Mouse (Mus musculus) cerebellum, postnatal 4 days (tissue): Measurements from ENCODE around the gene Cga.

ENCODE experiments used
- DNase-seq, 2 experiments: peaks; one replicate each; pipeline ENCODE4 v3.0.0; 2022; ENCODE audit warnings: low spot score in 2 of 2, mixed read lengths in 1 of 2

Gene Cga

GRCm38 (mm10) chr4:34893479-34893878 lies at the start of gene Cga:
TSS of gene Cga (plus strand) at chr4:34893779.
- no peak for DNase-seq

GRCm38 (mm10) chr4:34843839-34844238 lies 49.7 kb upstream of the Cga start:
- no peak for DNase-seq

- no peak for DNase-seq
These were observed 45.8 kb upstream of the Cga start for GRCm38 (mm10) chr4:34847679-34848309.

GRCm38 (mm10) chr4:34850156-34850555 lies 43.4 kb upstream of the Cga start:
- DNase-seq: no peak

GRCm38 (mm10) chr4:34852051-34852450 lies 41.5 kb upstream of the Cga start:
- DNase-seq: no peak

GRCm38 (mm10) chr4:34855966-34856365 lies 37.6 kb upstream of the Cga start:
- no peak for DNase-seq

GRCm38 (mm10) chr4:34858903-34859302 lies 34.7 kb upstream of the Cga start:
- DNase-seq: no peak

- no peak for DNase-seq
These were observed 34.2 kb upstream of the Cga start for GRCm38 (mm10) chr4:34859416-34859815.

- DNase-seq: no peak
These were observed 32.1 kb upstream of the Cga start for GRCm38 (mm10) chr4:34861438-34861837.

- DNase-seq: no peak
These were observed 23.8 kb upstream of the Cga start for GRCm38 (mm10) chr4:34869813-34870212.

GRCm38 (mm10) chr4:34872896-34873495 lies 20.6 kb upstream of the Cga start:
- no peak for DNase-seq

GRCm38 (mm10) chr4:34874234-34874633 lies 19.3 kb upstream of the Cga start:
- DNase-seq: no peak

GRCm38 (mm10) chr4:34880921-34881650 lies 12.5 kb upstream of the Cga start:
- no peak for DNase-seq

- no peak for DNase-seq
These were observed 11.7 kb upstream of the Cga start for GRCm38 (mm10) chr4:34881851-34882250.

- peak in 1 of 2 experiments; percentile 60 for DNase-seq
These were observed 11.2 kb upstream of the Cga start for GRCm38 (mm10) chr4:34882291-34882769.

GRCm38 (mm10) chr4:34882818-34883217 lies 10.8 kb upstream of the Cga start, which contains the start of gene Zfp292:
TSS of gene Zfp292 (minus strand) at chr4:34882960.
- DNase-seq: peak; percentile 86 to 93

- no peak for DNase-seq
These were observed 10.1 kb upstream of the Cga start for GRCm38 (mm10) chr4:34883366-34884029.

GRCm38 (mm10) chr4:34885631-34886351 lies 7.8 kb upstream of the Cga start:
- DNase-seq: no peak

GRCm38 (mm10) chr4:34886490-34887111 lies 7.0 kb upstream of the Cga start:
- DNase-seq: peak; percentile 46 to 75

GRCm38 (mm10) chr4:34887295-34887694 lies 6.3 kb upstream of the Cga start:
- no peak for DNase-seq
